Mouse (Mus musculus) frontal cortex, adult (tissue): Measurements from ENCODE around the gene Pde4d.

Source experiments
- ATAC-seq: cut with Nextera tagmentation; 2 replicates; pipeline ENCODE4 v1.9.2; 2017; ENCODE audit warnings: mild to moderate bottlenecking, moderate library complexity, mixed read lengths; ENCODE audit not compliant: low TSS enrichment

Gene Pde4d

GRCm38 (mm10) chr13:109171688-109172087 lies 721.9 kb downstream of the Pde4d start:
- peak; percentile 66 for ATAC-seq

- peak; percentile 18; the same call in 1 of the 2 replicates for ATAC-seq
Observed at GRCm38 (mm10) chr13:109175281-109175680, 725.5 kb downstream of the Pde4d start.

GRCm38 (mm10) chr13:109175852-109176621 lies 726.3 kb downstream of the Pde4d start:
- no peak for ATAC-seq

DNA sequence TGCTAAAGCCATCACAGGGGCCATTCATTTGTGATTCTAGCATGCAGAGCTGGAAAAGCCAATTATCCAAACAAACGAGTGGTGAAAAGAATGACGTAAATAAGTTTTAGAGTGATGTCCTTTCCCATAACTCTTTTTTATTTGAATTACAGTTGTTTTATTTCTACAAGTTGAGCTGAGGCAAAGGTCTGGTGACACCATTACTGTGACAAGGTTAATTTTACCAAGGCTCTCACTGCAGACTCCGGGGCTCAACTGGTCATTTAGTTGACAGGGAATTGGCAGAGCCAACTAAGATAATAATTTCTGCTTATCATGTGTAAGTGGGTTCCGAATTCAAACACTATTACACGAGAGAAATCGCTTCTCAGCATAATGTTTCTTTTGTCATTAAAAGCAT lies 731.6 kb downstream of the Pde4d start:
- ATAC-seq = no peak

GRCm38 (mm10) chr13:109190652-109191051 lies 740.9 kb downstream of the Pde4d start:
- no peak for ATAC-seq

DNA sequence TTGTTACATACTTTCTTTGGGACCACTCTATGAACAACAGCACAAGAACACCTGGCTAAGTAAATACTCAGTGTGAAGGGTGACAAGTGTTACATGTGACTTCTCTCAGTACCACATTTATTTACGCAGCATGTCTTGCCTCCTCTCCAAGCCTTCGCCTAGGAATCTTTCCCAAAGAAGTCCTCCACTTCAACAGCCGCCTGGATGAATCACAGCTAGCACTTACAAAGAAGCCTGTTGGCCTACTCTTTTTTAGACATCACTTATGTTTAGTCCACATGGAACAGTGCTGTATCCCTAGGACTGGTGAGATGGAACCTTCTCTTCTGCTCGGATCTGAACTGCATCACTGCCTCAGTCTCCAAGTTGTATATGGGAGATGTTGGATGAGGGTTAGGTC lies 741.4 kb downstream of the Pde4d start:
- peak; percentile 99 for ATAC-seq

- ATAC-seq = no peak
Observed at GRCm38 (mm10) chr13:109205541-109205940, 755.8 kb downstream of the Pde4d start.

DNA sequence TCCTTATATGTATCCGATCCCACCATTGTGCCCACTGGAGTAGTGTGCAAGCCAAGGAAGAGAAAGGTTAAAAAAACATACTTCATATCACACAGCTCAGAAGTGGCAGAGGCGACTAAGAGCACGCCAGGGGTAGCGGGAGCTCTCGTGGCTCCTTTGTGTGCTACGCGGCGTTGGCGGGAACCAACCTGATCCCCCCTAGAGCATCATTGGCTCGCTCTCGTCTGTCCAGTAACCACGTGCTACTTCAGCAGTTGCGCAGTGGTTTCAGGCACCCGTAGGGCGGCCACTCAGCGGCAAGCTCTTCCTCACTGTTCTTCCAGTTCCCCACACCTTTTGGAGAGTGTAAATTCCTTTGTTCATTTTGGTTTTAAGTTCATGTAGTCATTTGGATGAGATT lies 758.9 kb downstream of the Pde4d start:
- no peak for ATAC-seq

GRCm38 (mm10) chr13:109209413-109209812 lies 759.7 kb downstream of the Pde4d start:
- ATAC-seq = no peak

DNA sequence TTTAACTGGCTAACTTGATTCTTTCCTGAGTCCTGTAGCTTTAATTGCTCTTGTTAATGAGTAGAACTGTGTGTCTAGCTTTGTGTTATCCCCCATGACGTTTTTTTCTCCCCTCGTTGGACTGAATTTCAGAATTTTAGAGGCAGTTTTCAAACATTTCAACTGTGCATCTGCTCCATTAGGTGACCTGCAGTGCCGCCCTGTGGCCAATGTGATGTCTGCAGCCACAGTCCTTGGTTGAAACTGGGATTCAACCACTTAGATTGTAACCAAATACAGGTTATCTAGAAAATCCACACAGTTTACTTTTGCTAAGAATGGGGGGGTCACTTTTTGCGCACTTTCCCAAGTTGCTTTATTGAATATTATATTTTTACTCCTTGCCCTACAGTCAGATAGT lies 760.7 kb downstream of the Pde4d start:
- peak; percentile 66 for ATAC-seq

- no peak for ATAC-seq
Observed at GRCm38 (mm10) chr13:109211471-109211870, 761.7 kb downstream of the Pde4d start.

DNA sequence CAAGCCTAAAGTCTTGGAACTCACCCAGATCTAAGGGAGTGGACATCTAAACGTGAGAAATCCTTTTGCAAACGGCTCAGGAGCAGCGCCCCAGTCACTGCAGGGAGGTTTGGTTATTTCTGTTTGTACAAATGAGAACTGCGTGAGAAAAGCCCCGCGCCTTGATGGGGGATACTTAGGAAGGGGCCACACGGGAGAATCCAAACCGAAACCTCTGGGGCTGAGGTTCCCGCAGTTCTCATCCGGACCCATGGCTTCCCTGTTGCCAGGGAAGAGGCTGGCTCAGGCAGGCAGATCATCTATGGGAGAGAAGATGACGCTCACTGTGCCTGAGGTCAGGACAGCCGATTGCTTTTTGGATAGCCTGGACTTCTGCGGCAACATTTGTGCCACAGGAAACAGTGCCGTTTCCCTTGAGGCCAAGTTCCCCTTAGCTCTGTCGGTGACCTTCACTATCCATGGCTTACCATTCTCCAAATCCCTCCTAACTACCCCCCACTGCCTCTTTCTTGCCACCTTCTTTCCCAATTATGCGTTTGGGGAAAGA lies 762.3 kb downstream of the Pde4d start:
- 0 out of 2 replicates have a peak, but pooled peaks have one; percentile 32 for ATAC-seq

GRCm38 (mm10) chr13:109212788-109213473 lies 763.2 kb downstream of the Pde4d start:
- ATAC-seq = no peak

DNA sequence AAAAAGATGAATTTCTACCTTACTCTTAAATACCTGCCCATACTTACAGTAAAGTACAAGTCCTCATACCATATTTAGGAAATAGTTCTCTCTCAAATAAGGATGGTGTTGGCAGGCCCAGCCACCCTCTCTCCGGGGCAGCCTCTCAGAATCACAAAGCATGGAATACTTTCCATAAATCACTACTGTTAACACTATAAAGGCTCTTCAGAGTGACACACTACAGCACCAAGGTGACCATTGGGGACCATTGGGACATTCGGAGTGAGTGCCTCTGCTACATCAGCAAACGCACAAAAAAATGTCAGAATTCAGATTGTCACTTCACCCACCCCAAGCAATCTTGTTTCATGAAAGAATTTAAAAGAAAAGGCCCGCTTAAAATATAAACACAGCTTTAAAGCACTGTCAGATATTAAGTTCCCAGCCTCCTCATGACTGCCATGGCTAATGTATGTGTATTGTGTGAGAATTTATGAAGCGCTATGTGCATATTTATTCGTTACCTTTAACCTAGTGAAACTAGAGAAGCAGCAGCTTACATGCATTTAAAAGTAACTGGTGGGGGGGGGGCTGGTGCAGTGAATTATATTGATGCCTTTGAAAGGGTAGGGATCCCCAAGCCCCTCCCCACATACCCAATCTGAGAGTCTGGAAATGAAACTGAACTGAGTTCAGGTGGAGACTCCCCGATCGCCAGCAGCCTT lies 769.4 kb downstream of the Pde4d start:
- ATAC-seq = no peak

GRCm38 (mm10) chr13:109228967-109229617 lies 779.3 kb downstream of the Pde4d start:
- ATAC-seq = peak; percentile 83

DNA sequence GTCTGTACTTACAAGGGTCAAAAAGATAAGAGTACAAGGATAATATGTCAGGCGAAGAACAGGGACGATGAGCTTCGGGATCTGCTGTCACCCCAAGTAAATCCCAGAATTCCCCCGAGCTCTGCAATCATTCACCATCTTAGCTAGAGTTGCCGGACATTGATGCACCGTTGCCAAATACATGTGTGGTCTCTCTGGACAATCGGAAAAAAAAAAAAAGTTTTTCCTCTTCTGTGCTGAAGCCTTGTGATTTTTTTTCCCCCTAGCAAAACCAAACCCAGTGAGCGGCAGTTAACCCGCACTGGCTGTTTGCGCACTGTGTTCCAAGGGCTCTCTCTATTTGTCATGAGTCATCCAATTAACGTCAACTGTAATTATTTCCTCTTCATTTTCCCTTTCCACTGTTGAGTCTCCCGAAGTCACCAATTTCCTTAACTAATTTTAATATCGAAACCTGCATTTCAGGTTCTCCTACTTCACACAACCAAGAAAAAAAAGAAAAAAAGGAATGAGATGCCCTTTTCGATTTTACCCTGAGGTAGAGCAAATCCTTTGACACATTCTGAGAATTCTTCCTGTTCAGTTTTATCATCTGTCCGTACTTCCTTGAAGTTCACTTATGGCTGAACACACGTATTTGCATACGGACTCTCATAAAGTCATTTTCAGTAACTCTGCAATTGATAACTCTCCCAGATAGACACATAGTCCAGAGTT lies 780.0 kb downstream of the Pde4d start:
- ATAC-seq = 0 out of 2 replicates have a peak, but pooled peaks have one; percentile 3

- ATAC-seq = no peak
Observed at GRCm38 (mm10) chr13:109230335-109230987, 780.7 kb downstream of the Pde4d start.

DNA sequence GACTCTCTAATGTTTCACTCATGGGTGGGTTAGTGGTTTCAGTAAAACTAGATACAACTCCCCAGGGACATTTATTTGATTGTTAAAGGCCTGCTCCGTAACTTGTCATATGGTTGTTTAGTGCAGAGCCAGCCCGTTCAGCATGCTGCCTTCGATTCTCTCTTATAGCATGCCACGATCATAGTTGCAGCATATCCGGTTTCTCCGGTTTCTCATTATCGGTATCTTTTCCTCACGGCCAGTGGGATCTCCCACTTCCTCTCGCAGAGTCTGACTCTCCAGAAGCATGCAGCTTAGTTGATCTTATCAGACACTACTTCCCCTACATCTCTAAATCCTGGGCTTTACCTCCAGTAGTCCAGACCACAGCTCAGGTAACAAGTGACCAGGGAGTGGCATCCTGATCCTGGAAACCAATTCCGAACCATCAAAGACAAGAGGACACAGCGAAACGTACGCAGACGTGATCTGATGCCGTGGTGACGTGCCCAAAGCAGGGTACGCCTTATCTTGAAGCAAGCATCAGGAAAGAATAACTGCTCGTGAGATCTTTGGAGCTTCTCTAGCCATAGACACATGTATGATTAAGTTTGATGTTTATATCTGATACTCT lies 782.2 kb downstream of the Pde4d start:
- no peak for ATAC-seq

DNA sequence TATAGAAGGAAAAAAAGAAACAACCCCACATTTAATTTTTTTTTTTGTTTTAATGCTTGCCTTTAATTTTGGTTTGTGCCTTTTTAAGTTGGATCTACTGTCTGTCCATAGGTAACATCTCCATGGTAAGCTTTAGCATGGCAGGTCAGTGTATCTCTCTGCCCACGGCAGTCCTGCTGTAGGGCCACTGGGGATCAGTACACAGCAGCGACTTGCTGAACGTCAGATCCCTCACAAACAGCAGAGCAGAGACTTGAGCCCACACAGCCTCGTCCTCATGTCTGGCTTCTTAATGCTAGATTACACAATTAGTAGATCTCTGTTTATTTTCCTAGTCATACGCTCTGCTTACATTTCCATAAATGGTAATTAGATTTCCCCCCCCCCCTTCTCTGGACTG lies 782.8 kb downstream of the Pde4d start:
- no peak for ATAC-seq
